Comparison of ENCODE assay signal across 28 mouse cellular contexts in genomic region chr2:17721177-17721715, GRCm38 (mm10). TPM values are rescaled to one million over a fixed set of nuclear protein-coding genes. Genes with fewer than 3 reads are reported as not detected.
DNase-seq lines count a peak whose midpoint lies in the region; ATAC-seq lines count a peak whose summit lies in the region.
"Had no signal": no experiment of that assay in that cellular context is flagged by ENCODE, and none has a peak within 500 bp of the region (broad histone marks: within the 10 kb centered on the region; RNA-seq: fewer than 3 reads in every experiment).

No protein-coding gene starts in this region.

- no peaks in the 10 kb centered on the region for H3K27me3 ChIP-seq in limb, embryonic 12.5 days
- no peaks in the 10 kb centered on the region for H3K27me3 ChIP-seq in limb, embryonic 10.5 days (ENCODE audit: low read depth, poor library complexity, severe bottlenecking)
- H3K27me3 ChIP-seq in midbrain, embryonic 12.5 days: peaks cover 14% of the 10 kb centered on the region; the same call in 1 of the 2 replicates
- H3K27me3 ChIP-seq in midbrain, embryonic 14.5 days (ENCODE audit: control insufficient read depth, insufficient read depth, low read length): no peaks in the 10 kb centered on the region
- no peaks in the 10 kb centered on the region for H3K27me3 ChIP-seq in midbrain, embryonic 15.5 days (replicated peaks)
- no peaks in the 10 kb centered on the region for H3K27me3 ChIP-seq in neural tube, embryonic 13.5 days
- H3K27me3 ChIP-seq: embryonic facial prominence, embryonic 12.5 days; heart, embryonic 12.5 days; liver, embryonic 13.5 days; megakaryocyte, embryonic 14.5 days had no signal

- no peak overlapping the region for H3K4me3 ChIP-seq in limb, embryonic 12.5 days (replicated peaks)
- H3K4me3 ChIP-seq in limb, embryonic 10.5 days: no peak overlapping the region
- H3K4me3 ChIP-seq in midbrain, embryonic 12.5 days: no peak overlapping the region
- no peak overlapping the region for H3K4me3 ChIP-seq in midbrain, embryonic 14.5 days (replicated peaks; ENCODE audit: low read depth, low read length)
- H3K4me3 ChIP-seq in midbrain, embryonic 15.5 days: no peak overlapping the region
- H3K4me3 ChIP-seq in neural tube, embryonic 13.5 days: no peak overlapping the region
- H3K4me3 ChIP-seq: embryonic facial prominence, embryonic 12.5 days; heart, embryonic 12.5 days; liver, embryonic 13.5 days; megakaryocyte, embryonic 14.5 days had no signal

- DNase-seq in limb, embryonic 10.5 days (ENCODE audit: low spot score): no peak
- DNase-seq in midbrain, embryonic 14.5 days: no peak
- no peak for DNase-seq in MN1 (ENCODE audit: low spot score)
- DNase-seq: adrenal gland, postnatal 10 days; cerebellum, adult 2 months; cerebellum, postnatal 25 days; forebrain, postnatal 0 days; gastrocnemius, postnatal 14 days; heart, adult 18-20 months; heart, postnatal 10 days; kidney, adult 9 months; kidney, postnatal 14 days; layer of hippocampus, postnatal 36 days; liver, embryonic 13.5 days; lung, postnatal 10 days; right cerebral cortex, postnatal 25 days; spleen, adult 18-20 months; thymus, postnatal 14 days had no signal

- H3K36me3 ChIP-seq in limb, embryonic 12.5 days: no peaks in the 10 kb centered on the region
- no peaks in the 10 kb centered on the region for H3K36me3 ChIP-seq in limb, embryonic 10.5 days
- H3K36me3 ChIP-seq in midbrain, embryonic 12.5 days: no peaks in the 10 kb centered on the region
- no peaks in the 10 kb centered on the region for H3K36me3 ChIP-seq in midbrain, embryonic 14.5 days (ENCODE audit: control insufficient read depth, insufficient read depth, low read length)
- no peaks in the 10 kb centered on the region for H3K36me3 ChIP-seq in midbrain, embryonic 15.5 days (replicated peaks)
- no peaks in the 10 kb centered on the region for H3K36me3 ChIP-seq in neural tube, embryonic 13.5 days
- H3K36me3 ChIP-seq: embryonic facial prominence, embryonic 12.5 days; heart, embryonic 12.5 days; liver, embryonic 13.5 days had no signal

- no peak for ATAC-seq in limb, embryonic 12.5 days (ENCODE audit: insufficient number of reproducible peaks, insufficient read depth, low FRiP score, low TSS enrichment, low read depth)
- ATAC-seq in midbrain, embryonic 12.5 days (ENCODE audit: low FRiP score, low read depth): peak; percentile 39; the same call in 1 of the 2 replicates
- ATAC-seq in midbrain, embryonic 14.5 days (ENCODE audit: low FRiP score, low TSS enrichment): no peak
- peak; percentile 32; the same call in 1 of the 2 replicates for ATAC-seq in midbrain, embryonic 15.5 days (replicated peaks)
- peak; percentile 51; the same call in 1 of the 2 replicates for ATAC-seq in neural tube, embryonic 13.5 days (ENCODE audit: low read depth)
- ATAC-seq: activated CD4-positive, CD25-positive, alpha-beta regulatory T cell, adult 4 months; forebrain, postnatal 0 days; hindbrain, embryonic 16.5 days; intestine, embryonic 16.5 days had no signal

- H3K27ac ChIP-seq in limb, embryonic 12.5 days: 0 out of 2 replicates have a peak overlapping the region, but pooled peaks have one; percentile 41
- no peak overlapping the region for H3K27ac ChIP-seq in limb, embryonic 10.5 days
- peak overlapping the region; percentile 46; the same call in 1 of the 2 replicates for H3K27ac ChIP-seq in midbrain, embryonic 12.5 days (replicated peaks)
- H3K27ac ChIP-seq in midbrain, embryonic 14.5 days (replicated peaks; ENCODE audit: low read depth, low read length): no peak overlapping the region
- no peak overlapping the region for H3K27ac ChIP-seq in midbrain, embryonic 15.5 days
- H3K27ac ChIP-seq in neural tube, embryonic 13.5 days (replicated peaks): peak overlapping the region; percentile 39
- H3K27ac ChIP-seq: embryonic facial prominence, embryonic 12.5 days; liver, embryonic 13.5 days had no signal

- WGBS in limb, embryonic 12.5 days: 53% methylated on average over 6 of the region's 6 CpGs
- 54% methylated on average over 6 of the region's 6 CpGs for WGBS in limb, embryonic 10.5 days
- 58% methylated on average over 6 of the region's 6 CpGs for WGBS in midbrain, embryonic 12.5 days
- WGBS in midbrain, embryonic 14.5 days: 50% methylated on average over 6 of the region's 6 CpGs
- WGBS in midbrain, embryonic 15.5 days: 41% methylated on average over 6 of the region's 6 CpGs
- WGBS in neural tube, embryonic 13.5 days: 63% methylated on average over 6 of the region's 6 CpGs

- H3K4me1 ChIP-seq in limb, embryonic 12.5 days (replicated peaks): 0 out of 2 replicates have a peak, but pooled peaks cover 3% of the 10 kb centered on the region
- H3K4me1 ChIP-seq in limb, embryonic 10.5 days: peaks cover 11% of the 10 kb centered on the region; the same call in 1 of the 2 replicates
- peaks cover 3% of the 10 kb centered on the region; the same call in 1 of the 2 replicates for H3K4me1 ChIP-seq in midbrain, embryonic 12.5 days
- H3K4me1 ChIP-seq in midbrain, embryonic 14.5 days (ENCODE audit: control insufficient read depth, insufficient read depth, low read length): no peaks in the 10 kb centered on the region
- H3K4me1 ChIP-seq in midbrain, embryonic 15.5 days: 0 out of 2 replicates have a peak, but pooled peaks cover 8% of the 10 kb centered on the region
- peaks cover 19% of the 10 kb centered on the region for H3K4me1 ChIP-seq in neural tube, embryonic 13.5 days (replicated peaks)

- H3K9ac ChIP-seq in limb, embryonic 12.5 days (replicated peaks): no peak overlapping the region
- no peak overlapping the region for H3K9ac ChIP-seq in midbrain, embryonic 12.5 days (replicated peaks)
- no peak overlapping the region for H3K9ac ChIP-seq in midbrain, embryonic 14.5 days (replicated peaks; ENCODE audit: low read length)
- H3K9ac ChIP-seq in midbrain, embryonic 15.5 days: no peak overlapping the region
- no peak overlapping the region for H3K9ac ChIP-seq in neural tube, embryonic 13.5 days
- H3K9ac ChIP-seq: embryonic facial prominence, embryonic 12.5 days; forebrain, postnatal 0 days; heart, embryonic 12.5 days; liver, embryonic 13.5 days had no signal

- no peak overlapping the region for H3K4me2 ChIP-seq in limb, embryonic 12.5 days
- H3K4me2 ChIP-seq in midbrain, embryonic 12.5 days (replicated peaks): no peak overlapping the region
- H3K4me2 ChIP-seq in midbrain, embryonic 14.5 days (ENCODE audit: low read length): no peak overlapping the region
- no peak overlapping the region for H3K4me2 ChIP-seq in midbrain, embryonic 15.5 days
- no peak overlapping the region for H3K4me2 ChIP-seq in neural tube, embryonic 13.5 days
- H3K4me2 ChIP-seq: embryonic facial prominence, embryonic 12.5 days; heart, embryonic 12.5 days; liver, embryonic 13.5 days had no signal

- peaks cover 1% of the 10 kb centered on the region; the same call in 1 of the 2 replicates for H3K9me3 ChIP-seq in limb, embryonic 12.5 days
- H3K9me3 ChIP-seq in limb, embryonic 10.5 days (replicated peaks): no peaks in the 10 kb centered on the region
- H3K9me3 ChIP-seq in midbrain, embryonic 12.5 days: no peaks in the 10 kb centered on the region
- H3K9me3 ChIP-seq in midbrain, embryonic 14.5 days (ENCODE audit: control insufficient read depth, low read length): peaks cover 3% of the 10 kb centered on the region; the same call in 1 of the 2 replicates
- H3K9me3 ChIP-seq in midbrain, embryonic 15.5 days: no peaks in the 10 kb centered on the region
- H3K9me3 ChIP-seq in neural tube, embryonic 13.5 days: no peaks in the 10 kb centered on the region; the same call in 1 of the 2 replicates
- H3K9me3 ChIP-seq: embryonic facial prominence, embryonic 12.5 days; heart, embryonic 12.5 days; liver, embryonic 13.5 days had no signal

RNA-seq across cellular contexts. Expression of gene Nebl, which starts 10.0 kb away (rescaled TPM):
- polyA plus RNA-seq in limb, embryonic 12.5 days (2016; fragmentation: Nextera tagmentation; extraction: Ambion mirVana): 10.4 and 11.7 TPM in 2 replicates
- 2.3 and 4.7 TPM in 2 replicates for polyA plus RNA-seq in limb, embryonic 10.5 days (2016; fragmentation: Nextera tagmentation; extraction: Ambion mirVana)
- 4.5 and 5.8 TPM in 2 replicates for polyA plus RNA-seq in midbrain, embryonic 12.5 days (2016; fragmentation: Nextera tagmentation; extraction: Ambion mirVana)
- polyA plus RNA-seq in midbrain, embryonic 14.5 days (2014; fragmentation: Nextera tagmentation; extraction: Ambion mirVana): 6.7 and 7.0 TPM in 2 replicates
- polyA plus RNA-seq in midbrain, embryonic 15.5 days (2015; fragmentation: Nextera tagmentation; extraction: Ambion mirVana): 11.0 and 11.7 TPM in 2 replicates
- polyA plus RNA-seq in neural tube, embryonic 13.5 days (2015; fragmentation: Nextera tagmentation; extraction: Ambion mirVana): 9.2 and 10.9 TPM in 2 replicates

Comparison
In these comparisons a context has a peak if more than half of its experiments do, and no peak if none do; other contexts are left out.
1. ATAC-seq: peak in midbrain, embryonic 12.5 days (single experiment), midbrain, embryonic 15.5 days (single experiment) and neural tube, embryonic 13.5 days (single experiment); none in limb, embryonic 12.5 days (single experiment) and midbrain, embryonic 14.5 days (single experiment).
2. H3K27ac ChIP-seq: peak in limb, embryonic 12.5 days (single experiment), midbrain, embryonic 12.5 days (single experiment) and neural tube, embryonic 13.5 days (single experiment); none in limb, embryonic 10.5 days (single experiment), midbrain, embryonic 14.5 days (single experiment) and midbrain, embryonic 15.5 days (single experiment).